Mouse (Mus musculus): ENCODE measurements around the gene Isg20. TPM values are rescaled to one million over a fixed set of nuclear protein-coding genes. Genes with fewer than 3 reads are reported as not detected.

The Isg20 gene
- 21.6 and 26.2 TPM in 2 replicates for polyA plus RNA-seq (2015; fragmentation: Nextera tagmentation; extraction: Ambion mirVana)

- whole genome bisulfite sequencing (ENCODE audit: insufficient replicate concordance) = 64% methylated on average over 5 of the region's 5 CpGs
- H3K9ac ChIP-seq = peak within 1 kb of the TSS; percentile 76
These were observed at the start of gene Isg20 for GRCm38 (mm10) chr7:78912974-78913474. TSS of gene Isg20 (plus strand) at chr7:78913424.

GRCm38 (mm10) chr7:78863796-78864445 lies 49.3 kb upstream of the Isg20 start:
- 47% methylated on average over 7 of the region's 7 CpGs for WGBS (ENCODE audit: insufficient replicate concordance)
- Histone ChIP-seq H3K9ac (no peak overlapping the region), H3K27me3 (no peaks in the 10 kb centered on the region), H3K4me3 (replicated peaks) (no peak overlapping the region), H3K4me2 (no peak overlapping the region), H3K9me3 (replicated peaks) (no peaks in the 10 kb centered on the region), H3K36me3 (no peaks in the 10 kb centered on the region), H3K27ac (no peak overlapping the region), H3K4me1 (replicated peaks) (peaks cover 21% of the 10 kb centered on the region)
- 0 out of 2 replicates have a peak, but pooled peaks have one; percentile 20 for ATAC-seq (ENCODE audit: low read depth)
- DNase-seq = no peak

More at GRCm38 (mm10) chr7:78912974-78913474, at the start of gene Isg20:
- H3K36me3 ChIP-seq = peaks cover 18% of the 10 kb centered on the region
- H3K27me3 ChIP-seq = no peaks in the 10 kb centered on the region
- peaks cover 58% of the 10 kb centered on the region for H3K4me1 ChIP-seq (replicated peaks)
- H3K4me3 ChIP-seq (replicated peaks) = peak within 1 kb of the TSS; percentile 64
- peak within 1 kb of the TSS; percentile 87 for H3K27ac ChIP-seq
- peak within 1 kb of the TSS; percentile 89 for H3K4me2 ChIP-seq
- ATAC-seq (ENCODE audit: low read depth) (no peak), DNase-seq (no peak)
- no peaks in the 10 kb centered on the region for H3K9me3 ChIP-seq (replicated peaks)

GRCm38 (mm10) chr7:78864446-78864802 lies 48.8 kb upstream of the Isg20 start:
- Histone ChIP-seq H3K9ac (no peak overlapping the region), H3K9me3 (replicated peaks) (no peaks in the 10 kb centered on the region), H3K27ac (no peak overlapping the region), H3K4me3 (replicated peaks) (no peak overlapping the region), H3K4me2 (no peak overlapping the region), H3K36me3 (no peaks in the 10 kb centered on the region), H3K27me3 (no peaks in the 10 kb centered on the region), H3K4me1 (replicated peaks) (peaks cover 21% of the 10 kb centered on the region)
- DNase-seq = no peak
- 0 out of 2 replicates have a peak, but pooled peaks have one; percentile 15 for ATAC-seq (ENCODE audit: low read depth)
- 15% methylated on average over 4 of the region's 4 CpGs for WGBS (ENCODE audit: insufficient replicate concordance)

- no peak overlapping the region for H3K27ac ChIP-seq
- H3K9ac ChIP-seq = no peak overlapping the region
- no peak overlapping the region for H3K4me2 ChIP-seq
- DNase-seq = no peak
- H3K36me3 ChIP-seq = no peaks in the 10 kb centered on the region
- WGBS (ENCODE audit: insufficient replicate concordance) = 48% methylated on average over 12 of the region's 12 CpGs
- H3K9me3 ChIP-seq (replicated peaks) = no peaks in the 10 kb centered on the region
- no peak overlapping the region for H3K4me3 ChIP-seq (replicated peaks)
- H3K27me3 ChIP-seq = no peaks in the 10 kb centered on the region
- ATAC-seq (ENCODE audit: low read depth) = no peak
- peaks cover 21% of the 10 kb centered on the region for H3K4me1 ChIP-seq (replicated peaks)
These were observed 47.8 kb upstream of the Isg20 start for GRCm38 (mm10) chr7:78865212-78865949.

GRCm38 (mm10) chr7:78868731-78869130 lies 44.5 kb upstream of the Isg20 start:
- H3K27ac ChIP-seq = no peak overlapping the region
- H3K9me3 ChIP-seq (replicated peaks) = no peaks in the 10 kb centered on the region
- H3K9ac ChIP-seq = no peak overlapping the region
- H3K4me2 ChIP-seq = no peak overlapping the region
- peaks cover 21% of the 10 kb centered on the region for H3K4me1 ChIP-seq (replicated peaks)
- WGBS (ENCODE audit: insufficient replicate concordance) = 48% methylated on average over 5 of the region's 5 CpGs
- no peak overlapping the region for H3K4me3 ChIP-seq (replicated peaks)
- no peaks in the 10 kb centered on the region for H3K27me3 ChIP-seq
- ATAC-seq (ENCODE audit: low read depth) = no peak
- DNase-seq = no peak
- H3K36me3 ChIP-seq = no peaks in the 10 kb centered on the region

- Histone ChIP-seq H3K4me1 (replicated peaks) (no peaks in the 10 kb centered on the region), H3K9me3 (replicated peaks) (no peaks in the 10 kb centered on the region), H3K36me3 (no peaks in the 10 kb centered on the region), H3K27me3 (peaks cover 3% of the 10 kb centered on the region; the same call in 1 of the 2 replicates), H3K27ac (no peak overlapping the region), H3K4me3 (replicated peaks) (no peak overlapping the region), H3K4me2 (no peak overlapping the region), H3K9ac (no peak overlapping the region)
- WGBS (ENCODE audit: insufficient replicate concordance) = 63% methylated on average over 6 of the region's 6 CpGs
- no peak for ATAC-seq (ENCODE audit: low read depth)
- no peak for DNase-seq
These were observed 40.9 kb upstream of the Isg20 start for GRCm38 (mm10) chr7:78872366-78872765.

- Histone ChIP-seq H3K27me3 (peaks cover 4% of the 10 kb centered on the region; the same call in 1 of the 2 replicates), H3K9me3 (replicated peaks) (no peaks in the 10 kb centered on the region), H3K9ac (no peak overlapping the region), H3K36me3 (no peaks in the 10 kb centered on the region), H3K4me3 (replicated peaks) (no peak overlapping the region), H3K27ac (no peak overlapping the region), H3K4me1 (replicated peaks) (no peaks in the 10 kb centered on the region), H3K4me2 (no peak overlapping the region)
- DNase-seq (no peak), ATAC-seq (ENCODE audit: low read depth) (no peak)
- 65% methylated on average over 5 of the region's 5 CpGs for WGBS (ENCODE audit: insufficient replicate concordance)
These were observed 40.4 kb upstream of the Isg20 start for GRCm38 (mm10) chr7:78872831-78873230.

- H3K4me3 ChIP-seq (replicated peaks) = no peak overlapping the region
These were observed 31.4 kb upstream of the Isg20 start for GRCm38 (mm10) chr7:78881607-78882468.

GRCm38 (mm10) chr7:78882469-78882837 lies 30.8 kb upstream of the Isg20 start:
- ATAC-seq (ENCODE audit: low read depth) (no peak), DNase-seq (no peak)
- Histone ChIP-seq H3K4me3 (replicated peaks) (no peak overlapping the region), H3K9ac (no peak overlapping the region), H3K4me1 (replicated peaks) (no peaks in the 10 kb centered on the region; the same call in 1 of the 2 replicates), H3K36me3 (no peaks in the 10 kb centered on the region), H3K4me2 (no peak overlapping the region), H3K27ac (no peak overlapping the region), H3K27me3 (peaks cover 84% of the 10 kb centered on the region), H3K9me3 (replicated peaks) (no peaks in the 10 kb centered on the region)
- WGBS (ENCODE audit: insufficient replicate concordance) = 5% methylated on average over 23 of the region's 23 CpGs

More at GRCm38 (mm10) chr7:78881607-78882468, 31.4 kb upstream of the Isg20 start:
- no peaks in the 10 kb centered on the region for H3K9me3 ChIP-seq (replicated peaks)
- H3K36me3 ChIP-seq = no peaks in the 10 kb centered on the region
- no peak for DNase-seq
- H3K27me3 ChIP-seq = peaks cover 81% of the 10 kb centered on the region
- no peak overlapping the region for H3K27ac ChIP-seq
- 22% methylated on average over 16 of the region's 16 CpGs for WGBS (ENCODE audit: insufficient replicate concordance)
- ATAC-seq (ENCODE audit: low read depth) = no peak
- H3K4me1 ChIP-seq (replicated peaks) = no peaks in the 10 kb centered on the region; the same call in 1 of the 2 replicates
- H3K9ac ChIP-seq = no peak overlapping the region
- H3K4me2 ChIP-seq = no peak overlapping the region

GRCm38 (mm10) chr7:78883016-78883725 lies 30.1 kb upstream of the Isg20 start:
- no peaks in the 10 kb centered on the region for H3K9me3 ChIP-seq (replicated peaks)
- peaks cover 91% of the 10 kb centered on the region for H3K27me3 ChIP-seq
- ATAC-seq (ENCODE audit: low read depth) = no peak
- WGBS (ENCODE audit: insufficient replicate concordance) = 5% methylated on average over 34 of the region's 34 CpGs
- no peak for DNase-seq
- H3K36me3 ChIP-seq = no peaks in the 10 kb centered on the region
- H3K4me3 ChIP-seq (replicated peaks) = no peak overlapping the region
- no peak overlapping the region for H3K27ac ChIP-seq
- H3K4me1 ChIP-seq (replicated peaks) = no peaks in the 10 kb centered on the region; the same call in 1 of the 2 replicates
- no peak overlapping the region for H3K4me2 ChIP-seq
- H3K9ac ChIP-seq = no peak overlapping the region

Measured in liver, embryonic 13.5 days (tissue).